Mouse (Mus musculus) retina, adult 2 months (tissue): ENCODE data around the gene Gm648.
"Not testable (repeated sequence)": the region's sequence is repeated elsewhere in the genome, so short reads cannot be mapped to it uniquely, and the experiment has no call there.

ENCODE experiments used
- DNase-seq: peaks from one replicate; pipeline ENCODE4 v3.0.0-alpha.2; 2012; ENCODE audit warnings: low read depth, low spot score

Gene Gm648

GRCm38 (mm10) chrX:56549506-56549905, at the start of gene Gm648:
Gm648 (minus strand) TSS chrX:56549606.
- DNase-seq: no peak

GRCm38 (mm10) chrX:56597887-56598640, 48.7 kb upstream of the Gm648 start, which contains the start of gene Mmgt1:
Mmgt1 (minus strand) TSS chrX:56598069.
- peak; percentile 84 for DNase-seq

GRCm38 (mm10) chrX:56597219-56597886, 47.9 kb upstream of the Gm648 start:
- no peak for DNase-seq

GRCm38 (mm10) chrX:56578200-56578599, 28.8 kb upstream of the Gm648 start:
- no peak for DNase-seq

- DNase-seq: no peak
Observed at GRCm38 (mm10) chrX:56572465-56572864, 23.1 kb upstream of the Gm648 start.

DNA sequence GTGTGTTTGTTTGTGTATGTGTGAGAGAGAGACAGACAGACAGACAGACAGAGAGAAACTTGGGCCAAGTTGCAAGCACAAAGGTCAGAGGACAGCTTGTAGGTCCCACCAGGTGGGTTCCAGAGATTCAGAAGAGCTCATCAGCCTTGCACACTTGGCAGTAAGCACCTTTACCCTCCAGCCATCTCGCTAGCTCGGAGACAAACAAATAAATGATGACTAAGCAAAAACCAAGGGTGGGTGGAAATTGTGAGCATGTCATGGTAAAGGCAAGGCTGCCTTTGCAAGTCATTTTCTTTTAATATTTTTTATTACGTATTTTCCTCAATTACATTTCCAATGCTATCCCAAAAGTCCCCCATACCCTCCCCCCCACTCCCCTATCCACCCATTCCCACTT, 4.2 kb upstream of the Gm648 start:
- DNase-seq: no peak

DNA sequence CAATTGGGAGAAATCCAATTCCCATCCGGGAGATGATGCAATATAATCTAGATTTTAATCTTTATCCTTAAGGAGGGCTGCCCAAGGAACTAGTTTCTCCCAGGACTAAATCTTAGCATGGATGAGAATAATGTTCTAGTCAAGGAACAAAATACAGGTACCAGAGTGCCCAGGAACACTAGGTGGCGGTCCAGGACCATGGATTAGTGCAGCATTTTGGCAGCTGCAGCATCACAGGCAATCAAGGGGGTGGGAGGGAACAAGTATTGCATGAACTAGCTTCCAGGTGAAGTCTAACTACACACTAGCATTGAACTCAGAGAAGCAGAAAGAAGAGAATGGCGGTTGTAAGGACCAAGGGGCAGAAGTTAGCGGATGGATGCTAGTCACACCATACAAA, 12.2 kb downstream of the Gm648 start:
- DNase-seq: no peak

- peak; percentile 2 for DNase-seq
Observed at GRCm38 (mm10) chrX:56531266-56531665, 18.1 kb downstream of the Gm648 start.

DNA sequence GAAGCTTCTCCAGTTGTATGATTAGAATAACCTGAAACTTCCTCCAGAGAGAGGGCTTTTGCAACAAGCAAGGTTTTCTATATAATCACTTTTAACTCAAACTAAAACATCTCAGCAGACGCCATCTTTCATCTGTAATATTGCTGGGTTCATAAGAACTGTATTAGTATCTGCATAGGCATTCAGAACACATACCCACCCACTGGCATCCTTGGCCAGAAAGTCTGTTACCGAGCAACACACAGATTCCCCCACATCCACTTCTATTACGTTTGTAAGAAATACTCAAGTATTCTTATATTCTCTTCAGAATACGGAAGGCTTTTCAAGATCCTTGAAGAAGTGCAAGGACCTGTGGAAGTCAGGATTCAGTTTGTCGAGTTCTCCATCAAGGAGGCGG, 25.0 kb downstream of the Gm648 start, which contains the start of gene Gm10477:
Gene Gm10477 (plus strand): TSS at position 301 of the 400 bp plus-strand sequence.
- not testable (repeated sequence) for DNase-seq

DNA sequence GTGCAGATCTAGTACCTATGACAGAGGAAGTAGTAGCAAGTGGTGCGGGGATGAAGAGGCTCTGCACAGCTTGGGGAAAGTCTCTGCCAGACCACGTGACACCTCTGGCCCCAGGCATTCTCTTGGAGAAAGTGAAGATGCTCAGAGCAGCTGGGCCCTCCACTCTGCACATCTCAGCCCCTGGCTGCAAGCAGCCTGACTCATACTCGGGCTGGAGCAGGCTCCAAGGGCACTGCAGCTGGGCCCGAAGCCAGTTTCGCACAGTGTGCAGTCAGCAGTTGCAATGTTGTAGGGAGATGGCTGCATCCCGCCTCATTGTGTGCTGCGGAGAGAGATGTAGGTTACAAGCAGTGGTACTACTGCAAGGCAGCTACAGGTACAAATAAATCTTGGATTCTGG, 52.2 kb downstream of the Gm648 start:
- no peak for DNase-seq
